Mouse (Mus musculus) midbrain, embryonic 10.5 days (tissue): ENCODE measurements around the gene Rab27a. TPM values are rescaled to one million over a fixed set of nuclear protein-coding genes. Genes with fewer than 3 reads are reported as not detected.

Source experiments
- DNase-seq: peaks from one replicate; pipeline ENCODE4 v3.0.0-alpha.2; 2017; ENCODE audit warnings: low spot score
- H3K27ac ChIP-seq: fragments of 300-500 bp; sonication (generic); replicated peaks from 2 replicates; pipeline ENCODE4 v1.5.1; 2016; ENCODE audit warnings: mild to moderate bottlenecking
- H3K27me3 ChIP-seq: fragments of 300-500 bp; sonication (generic); 2 replicates; pipeline ENCODE4 v1.6.1; 2016; ENCODE audit warnings: low read depth, mild to moderate bottlenecking; ENCODE audit not compliant: poor library complexity, severe bottlenecking
- H3K36me3 ChIP-seq: fragments of 300-500 bp; sonication (generic); 2 replicates; pipeline ENCODE4 v1.6.1; 2016; ENCODE audit warnings: mild to moderate bottlenecking, moderate library complexity
- H3K4me1 ChIP-seq: fragments of 300-500 bp; sonication (generic); 2 replicates; pipeline ENCODE4 v1.6.1; 2016
- H3K4me3 ChIP-seq: fragments of 300-500 bp; sonication (generic); 2 replicates; pipeline ENCODE4 v1.5.1; 2016; ENCODE audit warnings: mild to moderate bottlenecking, moderate library complexity
- H3K9me3 ChIP-seq: fragments of 300-500 bp; sonication (generic); replicated peaks from 2 replicates; pipeline ENCODE4 v1.6.1; 2016; ENCODE audit warnings: mild to moderate bottlenecking
- WGBS: fragments of 180-500 bp; shearing (Covaris S2); methylation state at CpG from one replicate; pipeline ENCODE4 v1.1.7; 2016; 5-methylcytosine and 5-hydroxymethylcytosine counted together
- microRNA-seq: library from miRNA; unstranded; fragments of <30 nt; microRNA quantifications from one replicate; pipeline ENCODE4, GENCODE M21; 2017
- polyA plus RNA-seq: library from polyadenylated mRNA; unstranded; fragments of >200 nt; fragmentation: Nextera tagmentation; extraction: Ambion mirVana; gene quantifications from 2 replicates; pipeline ENCODE4 v1.2.1, GENCODE M21; 2016

Rab27a gene
- polyA plus RNA-seq, 1 experiment from 2014 or later = 1.9 TPM

DNA sequence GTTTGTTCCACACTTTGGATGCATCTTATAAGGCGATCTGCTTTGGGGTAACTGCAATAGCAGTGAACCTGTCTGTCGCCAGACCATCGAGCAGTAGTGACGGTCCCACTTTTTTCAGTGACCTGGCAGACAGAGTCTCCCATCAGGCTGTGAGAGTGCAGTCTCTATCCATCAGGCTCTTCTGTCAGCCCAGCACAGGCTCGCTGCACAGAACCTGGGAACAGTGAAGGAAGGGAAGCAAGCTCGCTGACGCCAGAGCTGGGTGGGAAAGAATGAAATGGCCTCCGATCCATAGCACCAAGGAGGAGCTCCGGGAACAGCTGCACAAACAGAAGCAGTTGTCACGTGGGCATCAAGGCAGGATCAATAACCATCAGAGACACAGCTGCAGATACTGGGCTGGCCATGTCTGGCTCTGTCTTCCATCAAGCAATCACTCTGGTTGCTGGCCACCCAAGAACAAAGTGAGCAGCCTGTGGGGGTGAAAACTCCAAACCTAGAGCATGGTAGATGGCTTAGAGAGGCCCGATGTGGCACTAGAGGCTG lies 92.8 kb downstream of the Rab27a start:
- H3K36me3 ChIP-seq = no peaks in the 10 kb centered on the region
- no peaks in the 10 kb centered on the region for H3K27me3 ChIP-seq
- H3K4me1 ChIP-seq = no peaks in the 10 kb centered on the region
- no peaks in the 10 kb centered on the region for H3K9me3 ChIP-seq
- H3K4me3 ChIP-seq = no peak overlapping the region
- WGBS = 74% methylated on average over 11 of the region's 11 CpGs
- DNase-seq = no peak
- no peak overlapping the region for H3K27ac ChIP-seq

Small RNAs within 50 kb of the gene (microRNA-seq; reads per million reads assigned to microRNA genes)
- gene Gm27353 = not detected

Other genes with a start within 250 kb of the Rab27a start
- 9.9 and 19.9 TPM in 2 replicates for gene Prtg, start 238.0 kb upstream of the Rab27a start, polyA plus RNA-seq
- 4.9 and 5.8 TPM in 2 replicates for gene Pygo1, start 119.2 kb upstream of the Rab27a start, polyA plus RNA-seq
- 1.7 and 2.3 TPM in 2 replicates for gene Dyx1c1, start 86.1 kb upstream of the Rab27a start, polyA plus RNA-seq
- gene Gm44503, start 86.0 kb upstream of the Rab27a start, polyA plus RNA-seq = not detected in 2 replicates
- 21.8 and 24.2 TPM in 2 replicates for gene Ccpg1os, start 59.5 kb upstream of the Rab27a start, polyA plus RNA-seq
- 18.0 and 23.0 TPM in 2 replicates for gene Ccpg1, start 59.4 kb upstream of the Rab27a start, polyA plus RNA-seq
- gene Pigb, start 4.5 kb upstream of the Rab27a start, polyA plus RNA-seq = 12.8 and 14.2 TPM in 2 replicates
- gene Khdc3, start 57.0 kb downstream of the Rab27a start, polyA plus RNA-seq = not detected in 2 replicates
- not detected in 2 replicates for gene Gm20509, start 57.6 kb downstream of the Rab27a start, polyA plus RNA-seq
- gene Rsl24d1, start 68.6 kb downstream of the Rab27a start, polyA plus RNA-seq = 143 and 150 TPM in 2 replicates